Mouse (Mus musculus) thymus, postnatal 0 days (tissue): ENCODE measurements around the gene Rab3d. TPM values are rescaled to one million over a fixed set of nuclear protein-coding genes. Genes with fewer than 3 reads are reported as not detected.

Experiments used
- DNase-seq: peaks from one replicate; pipeline ENCODE4 v3.0.0-alpha.2; 2015; ENCODE audit warnings: low spot score
- polyA plus RNA-seq: library from polyadenylated mRNA; unstranded; fragments of >200 nt; fragmentation: Nextera tagmentation; extraction: Ambion mirVana; gene quantifications from 2 replicates; pipeline ENCODE4 v1.2.1, GENCODE M21; 2015

The Rab3d gene
- polyA plus RNA-seq, 1 experiment from 2014 or later = 14.7 TPM

- DNase-seq = no peak
Measured at GRCm38 (mm10) chr9:21938234-21938855, 20.4 kb upstream of the Rab3d start.

DNA sequence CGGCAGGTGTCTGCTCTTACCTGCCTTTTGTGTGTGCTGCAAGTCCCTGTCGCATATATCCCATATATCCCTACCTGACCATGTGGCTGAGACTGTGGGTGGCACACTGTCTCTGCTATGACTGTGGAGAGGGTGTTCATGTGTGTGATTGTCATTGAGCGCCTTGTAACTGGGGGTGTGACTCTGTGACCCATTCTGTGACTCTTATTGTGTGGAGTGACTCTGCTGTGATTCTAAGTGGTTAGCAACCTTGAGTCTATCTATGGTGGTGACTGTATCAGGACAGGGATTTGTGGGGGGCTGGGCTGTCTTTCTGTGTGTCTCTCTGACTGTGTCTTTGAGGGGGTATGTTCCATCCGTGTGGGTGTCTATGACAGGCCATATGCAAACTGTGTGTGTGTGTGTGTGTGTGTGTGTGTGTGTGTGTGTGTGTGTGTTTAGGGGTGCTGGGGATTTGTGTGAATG, 19.8 kb upstream of the Rab3d start:
- no peak for DNase-seq

DNA sequence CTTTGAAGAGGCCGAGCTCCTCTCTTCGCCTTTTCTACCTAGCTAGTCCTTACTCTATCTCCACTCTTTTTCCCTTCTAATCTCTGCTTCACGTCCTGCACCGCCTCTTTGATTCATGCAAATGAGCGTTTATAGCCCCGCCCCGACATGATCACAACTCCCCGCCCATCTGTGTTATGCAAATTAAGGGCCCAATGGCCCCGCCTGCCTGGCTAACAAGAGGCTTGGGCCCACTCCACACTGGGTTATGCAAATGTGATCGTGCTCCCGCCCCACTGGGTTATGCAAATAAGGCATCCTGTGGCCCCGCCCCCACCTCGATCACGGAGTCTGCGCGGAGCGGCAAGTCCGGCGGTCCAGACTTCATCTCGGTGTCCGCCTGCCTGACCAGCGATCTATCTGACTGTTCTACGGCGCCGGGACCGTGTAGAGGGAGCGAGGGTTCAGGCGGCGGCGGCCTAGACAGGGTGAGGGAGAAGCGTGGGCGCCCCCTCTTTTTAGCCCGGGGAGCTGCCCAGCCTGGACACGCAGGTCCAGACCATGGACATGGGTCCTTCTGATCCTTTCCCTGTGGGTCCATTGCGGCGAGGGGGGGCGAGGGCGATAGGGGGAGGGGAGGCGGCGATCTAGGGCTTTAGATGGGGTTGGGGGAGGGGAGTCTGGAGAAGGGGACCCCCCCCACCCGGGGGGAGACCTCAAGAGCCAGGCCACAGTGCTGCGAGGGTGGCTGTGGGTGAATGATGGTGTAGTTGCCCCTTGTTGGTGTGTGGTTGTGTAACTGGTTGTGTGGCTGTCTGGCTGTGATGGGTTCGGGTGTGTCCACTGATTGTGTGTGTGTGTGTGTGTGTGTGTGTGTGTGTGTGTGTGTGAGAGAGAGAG, 18.9 kb upstream of the Rab3d start, which contains the start of gene Plppr2:
Gene Plppr2, plus strand, starts transcription at position 342 of the 879 bp plus-strand sequence.
- peak; percentile 89 for DNase-seq

- no peak for DNase-seq
Measured at GRCm38 (mm10) chr9:21935466-21936131, 17.6 kb upstream of the Rab3d start.

- no peak for DNase-seq
Measured at GRCm38 (mm10) chr9:21934021-21934420, 16.0 kb upstream of the Rab3d start.

DNA sequence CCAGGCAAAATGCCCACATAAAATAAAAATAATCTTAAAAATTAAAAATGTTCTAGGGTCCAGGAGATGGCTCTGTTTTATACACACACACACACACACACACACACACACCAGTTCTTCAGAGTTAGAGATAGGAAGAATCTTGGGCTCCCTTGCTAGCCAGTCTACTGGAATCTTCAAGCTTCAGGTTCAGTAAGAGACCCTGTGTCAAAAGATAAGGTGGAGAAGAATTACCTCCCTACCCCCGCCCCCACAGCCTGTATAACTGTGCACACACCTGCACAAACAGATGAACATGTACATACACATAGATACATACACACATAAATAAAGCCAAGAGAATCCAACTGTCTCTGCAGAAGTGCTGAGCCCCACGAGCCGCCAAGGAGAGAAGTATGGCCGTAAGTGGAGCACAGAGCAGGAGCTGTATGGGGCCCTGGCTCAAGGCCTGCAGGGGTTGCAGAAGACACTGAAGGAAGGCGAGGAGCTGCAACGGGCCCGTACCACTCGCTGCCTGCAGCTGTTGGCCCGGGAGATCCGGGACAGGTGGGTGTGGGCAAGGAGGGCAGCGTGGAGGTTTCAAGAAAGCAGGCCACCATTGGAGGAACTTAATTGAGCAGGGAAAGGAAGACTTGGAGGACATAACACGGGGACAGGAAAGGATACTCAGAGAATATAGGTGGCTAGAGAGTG, 14.6 kb upstream of the Rab3d start:
- DNase-seq = no peak

DNA sequence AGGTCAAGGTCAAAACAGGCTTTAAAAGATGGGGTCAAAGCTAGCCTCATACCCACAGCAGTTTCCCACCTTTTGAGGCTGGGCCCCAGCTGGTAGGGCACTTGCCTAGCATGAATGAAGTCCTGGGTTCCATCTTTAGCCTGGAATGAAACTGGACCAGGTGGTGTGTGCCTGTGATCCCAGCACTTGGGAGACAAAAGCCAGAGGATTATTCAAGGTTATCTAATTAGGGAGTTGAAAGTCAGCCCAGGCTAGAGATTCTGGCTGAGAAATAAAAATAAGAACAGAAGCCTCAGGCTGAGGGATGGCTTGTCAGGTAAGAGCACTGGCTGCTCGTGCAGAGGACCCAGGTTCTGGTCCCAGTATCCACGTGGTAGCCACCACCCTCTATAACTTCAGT, 14.0 kb upstream of the Rab3d start:
- no peak for DNase-seq

GRCm38 (mm10) chr9:21929208-21929607, 11.2 kb upstream of the Rab3d start:
- no peak for DNase-seq

GRCm38 (mm10) chr9:21927208-21927753, 9.3 kb upstream of the Rab3d start, which contains the start of the genes Ccdc159 and Tmem205:
Gene Ccdc159, plus strand, starts transcription at chr9:21927471.
Gene Tmem205, minus strand, starts transcription at chr9:21927556.
- DNase-seq = peak; percentile 41

DNA sequence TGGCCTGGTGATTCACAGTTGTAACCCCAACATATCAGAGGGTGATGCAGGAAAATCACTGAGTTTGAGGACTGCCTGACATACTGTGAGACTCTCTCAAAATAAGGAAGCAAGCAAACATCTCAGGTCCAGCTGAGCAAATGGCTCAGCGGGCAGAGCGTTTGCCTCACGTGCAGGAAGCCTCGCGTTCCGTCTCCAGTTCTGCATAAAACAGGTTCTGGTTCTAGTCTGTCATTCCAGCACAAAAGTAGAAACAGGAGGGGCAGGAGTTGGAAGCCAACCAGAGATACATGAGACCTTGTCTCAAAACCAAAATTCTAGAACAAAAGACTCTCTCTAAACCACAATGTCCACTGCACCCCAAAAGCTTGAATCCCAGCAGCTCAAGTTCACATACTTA, 8.8 kb upstream of the Rab3d start:
- no peak for DNase-seq

- no peak for DNase-seq
Measured at GRCm38 (mm10) chr9:21926155-21926554, 8.2 kb upstream of the Rab3d start.

DNA sequence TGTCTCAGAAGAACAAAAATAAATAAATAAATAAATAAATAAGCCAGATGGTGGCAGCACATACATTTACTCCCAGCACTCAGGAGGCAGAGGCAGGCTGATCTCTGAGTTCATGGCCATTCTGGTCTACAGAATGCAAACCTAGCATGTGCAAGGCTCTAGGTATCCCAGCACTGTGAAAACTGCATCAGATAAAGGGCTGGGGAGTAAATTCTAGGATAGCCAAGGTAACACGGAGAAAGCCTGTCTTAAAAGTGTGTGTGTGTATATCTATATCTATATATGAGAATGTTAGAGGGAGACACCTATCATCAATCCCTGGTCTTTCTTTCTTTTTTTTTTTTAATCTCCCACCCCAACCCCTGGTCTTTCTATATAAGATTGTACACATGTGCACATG, 7.5 kb upstream of the Rab3d start:
- no peak for DNase-seq

DNA sequence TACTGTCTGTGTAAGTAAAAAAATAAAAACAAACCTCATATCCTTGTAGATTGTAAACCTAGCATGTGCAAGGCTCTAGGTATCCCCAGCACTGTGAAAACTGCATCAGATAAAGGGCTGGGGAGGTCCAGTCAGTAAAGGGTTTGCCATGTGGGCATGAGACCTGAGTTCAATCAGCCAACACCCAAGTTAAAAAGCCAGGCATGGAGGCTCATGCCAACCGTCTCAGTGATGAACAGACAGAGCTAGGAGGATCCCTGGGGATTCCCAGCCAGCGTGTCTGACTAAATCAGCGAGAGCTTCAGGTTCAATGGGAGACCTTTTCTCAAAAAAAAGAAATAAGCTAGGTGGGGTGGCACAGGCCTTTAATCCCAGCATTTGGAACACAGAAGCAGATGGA, 7.0 kb upstream of the Rab3d start:
- no peak for DNase-seq

GRCm38 (mm10) chr9:21924099-21924493, 6.1 kb upstream of the Rab3d start:
- no peak for DNase-seq

DNA sequence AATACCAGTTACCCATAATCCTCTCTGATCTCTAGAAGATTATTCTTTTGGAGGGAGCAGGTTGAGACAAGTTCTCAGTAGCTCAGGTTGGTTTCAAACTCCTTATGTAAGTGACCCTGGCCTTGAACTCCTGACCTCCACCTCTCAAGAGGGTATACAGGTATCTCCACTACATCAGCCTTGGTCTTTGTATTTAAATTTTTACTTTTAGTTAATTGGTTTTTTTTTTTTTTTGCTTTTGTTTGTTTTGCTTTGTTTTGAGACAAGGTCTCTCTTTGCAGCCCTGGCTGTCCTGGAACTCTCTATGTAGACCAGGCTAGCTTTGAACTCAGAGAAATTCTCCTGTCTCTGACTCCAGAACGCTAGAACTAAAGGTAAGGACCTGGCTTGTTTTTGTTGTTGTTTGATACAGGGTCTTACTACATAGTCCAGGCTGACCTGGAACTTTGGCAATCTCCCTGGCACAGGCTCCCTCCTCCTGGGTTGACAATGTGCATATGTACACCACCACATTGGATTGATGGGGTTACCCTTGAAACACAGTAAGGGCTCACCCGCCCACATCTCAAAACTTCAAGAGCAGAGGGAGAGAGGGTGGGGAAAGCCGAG, 5.6 kb upstream of the Rab3d start:
- no peak for DNase-seq

- no peak for DNase-seq
Measured at GRCm38 (mm10) chr9:21923036-21923435, 5.0 kb upstream of the Rab3d start.

DNA sequence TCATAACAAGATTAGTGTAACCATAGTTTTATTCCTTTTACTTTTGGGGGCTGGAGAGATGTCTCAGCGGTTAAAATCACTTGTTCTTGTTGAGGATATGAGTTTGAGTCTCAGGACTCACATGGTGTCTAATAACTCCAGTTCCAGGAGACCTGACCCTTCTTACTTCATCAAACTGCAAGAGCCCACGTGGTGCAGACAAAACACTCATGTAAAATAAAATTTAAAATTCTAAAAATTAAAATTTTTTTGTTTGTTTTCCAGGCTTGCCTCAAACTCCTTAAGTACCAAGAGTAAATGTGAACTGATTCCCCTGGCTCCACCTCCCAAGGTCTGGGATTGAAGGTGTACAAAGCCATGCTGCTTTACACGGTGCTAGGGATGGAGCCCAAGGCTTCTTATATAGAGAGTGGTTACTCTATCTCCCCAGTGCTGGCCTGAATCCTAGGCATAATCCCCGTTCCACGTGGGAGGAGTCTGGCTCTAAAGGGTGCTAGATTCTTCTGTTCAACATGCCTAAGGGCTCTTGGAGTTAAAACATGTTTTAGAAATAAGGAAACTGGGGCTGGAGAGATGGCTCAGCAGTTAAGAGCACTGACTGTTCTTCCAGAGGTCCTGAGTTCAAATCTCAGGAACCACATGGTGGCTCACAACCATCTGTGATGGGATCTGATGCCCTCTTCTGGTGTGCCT, 846 bp upstream of the Rab3d start:
- DNase-seq = no peak

- no peak for DNase-seq
Measured at GRCm38 (mm10) chr9:21917493-21918034, 428 bp downstream of the Rab3d start.

- no peak for DNase-seq
Measured at GRCm38 (mm10) chr9:21916851-21917492, 1.0 kb downstream of the Rab3d start.
